Mouse (Mus musculus) midbrain, embryonic 14.5 days (tissue): ENCODE data around the gene Mcpt8. TPM values are rescaled to one million over a fixed set of nuclear protein-coding genes. Genes with fewer than 3 reads are reported as not detected.
"Not testable (repeated sequence)": the region's sequence is repeated elsewhere in the genome, so short reads cannot be mapped to it uniquely, and the experiment has no call there.

Experiments
- ATAC-seq: fragments of 200-750 bp; cut with Nextera tagmentation; 2 replicates; pipeline ENCODE4 v1.8.0; 2017; ENCODE audit warnings: moderate number of reproducible peaks, moderate library complexity; ENCODE audit not compliant: low FRiP score, low TSS enrichment
- DNase-seq: peaks from one replicate; pipeline ENCODE4 v3.0.0-alpha.2; 2015
- H3K27ac ChIP-seq: fragments of 300-500 bp; sonication (generic); replicated peaks from 2 replicates; pipeline ENCODE4 v1.5.1; 2014; ENCODE audit warnings: mild to moderate bottlenecking, low read depth, low read length, moderate library complexity
- H3K27me3 ChIP-seq: fragments of 300-500 bp; sonication (generic); 2 replicates; pipeline ENCODE4 v1.6.1; 2014; ENCODE audit warnings: low read length, control low read depth, mixed read lengths; ENCODE audit not compliant: control insufficient read depth, insufficient read depth
- H3K36me3 ChIP-seq: fragments of 300-500 bp; sonication (generic); 2 replicates; pipeline ENCODE4 v1.6.1; 2014; ENCODE audit warnings: low read length, control low read depth; ENCODE audit not compliant: control insufficient read depth, insufficient read depth
- H3K4me1 ChIP-seq: fragments of 300-500 bp; sonication (generic); 2 replicates; pipeline ENCODE4 v1.6.1; 2014; ENCODE audit warnings: mild to moderate bottlenecking, antibody characterized with exemption, low read length, control low read depth; ENCODE audit not compliant: control insufficient read depth, insufficient read depth
- H3K4me2 ChIP-seq: fragments of 300-500 bp; sonication (generic); 2 replicates; pipeline ENCODE4 v1.6.1; 2014; ENCODE audit warnings: mild to moderate bottlenecking, low read length, moderate library complexity
- H3K4me3 ChIP-seq: fragments of 300-500 bp; sonication (generic); replicated peaks from 2 replicates; pipeline ENCODE4 v1.5.1; 2014; ENCODE audit warnings: low read depth, low read length
- H3K9ac ChIP-seq: fragments of 300-500 bp; sonication (generic); replicated peaks from 2 replicates; pipeline ENCODE4 v1.6.1; 2014; ENCODE audit warnings: mild to moderate bottlenecking, low read length, moderate library complexity
- H3K9me3 ChIP-seq: fragments of 300-500 bp; sonication (generic); 2 replicates; pipeline ENCODE4 v1.6.1; 2016; ENCODE audit warnings: low read length, control low read depth, mixed read lengths; ENCODE audit not compliant: control insufficient read depth
- WGBS: fragments of 180-500 bp; shearing (Covaris S2); extraction: QIAGEN DNeasy Blood & Tissue Kit; methylation state at CpG from one replicate; pipeline ENCODE4 v1.1.7; 2014; 5-methylcytosine and 5-hydroxymethylcytosine counted together
- polyA plus RNA-seq: library from polyadenylated mRNA; unstranded; fragments of >200 nt; fragmentation: Nextera tagmentation; extraction: Ambion mirVana; gene quantifications from 2 replicates; pipeline ENCODE4 v1.2.1, GENCODE M21; 2014

The Mcpt8 gene
- polyA plus RNA-seq: not detected in 2 replicates

DNA sequence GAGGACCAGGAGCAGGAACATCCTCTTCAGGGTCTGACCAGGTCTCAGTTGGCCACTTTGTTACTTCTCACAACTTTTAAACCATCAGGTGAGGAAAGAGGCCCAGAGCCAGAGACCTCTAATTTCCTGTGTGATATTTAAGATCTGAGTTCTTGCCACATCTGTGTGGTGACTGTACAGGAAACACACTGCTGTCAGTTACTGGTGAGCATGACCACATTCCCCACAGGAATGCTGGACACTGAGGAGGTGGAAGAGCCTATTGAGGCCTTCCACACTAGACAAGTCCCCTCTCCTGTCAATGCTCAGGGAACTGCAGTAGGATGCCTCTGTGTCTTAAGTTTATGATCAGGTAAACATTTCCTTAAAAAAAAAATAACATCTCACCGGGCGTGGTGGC lies at the start of gene Mcpt8:
Mcpt8 (minus strand) TSS at position 107 of the 400 bp plus-strand sequence.
- DNase-seq: no peak
- no peak within 1 kb of the TSS for H3K9ac ChIP-seq
- WGBS: 95% methylated on average over 2 of the region's 2 CpGs

DNA sequence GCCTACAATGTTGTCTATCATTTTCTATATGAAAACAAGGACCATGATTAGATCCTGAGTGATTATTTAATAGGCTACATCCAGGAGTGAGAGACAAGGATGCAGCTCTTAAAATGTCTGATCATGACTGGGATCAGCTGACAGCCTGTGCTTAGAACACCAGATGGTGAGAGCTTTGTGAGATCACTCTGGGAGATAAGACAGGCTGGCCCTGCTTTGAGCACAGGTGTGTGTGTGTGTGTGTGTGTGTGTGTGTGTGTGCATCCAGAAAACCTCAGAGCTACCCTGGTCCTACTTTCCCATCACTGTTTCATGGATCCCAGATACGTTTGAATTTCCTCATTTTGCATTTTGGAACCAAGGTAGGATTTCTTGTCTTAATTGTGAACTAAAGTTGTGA lies 48.6 kb upstream of the Mcpt8 start:
- not testable (repeated sequence) for H3K27ac ChIP-seq, H3K4me1 ChIP-seq, H3K4me3 ChIP-seq, DNase-seq, H3K4me2 ChIP-seq, H3K36me3 ChIP-seq, H3K9me3 ChIP-seq, H3K9ac ChIP-seq, H3K27me3 ChIP-seq, ATAC-seq
- 87% methylated on average over 1 of the region's 1 CpGs for WGBS

More for the DNA sequence above, at the start of gene Mcpt8:
- H3K27me3 ChIP-seq: no peaks in the 10 kb centered on the region
- H3K27ac ChIP-seq: no peak within 1 kb of the TSS
- no peak for ATAC-seq
- H3K4me3 ChIP-seq: no peak within 1 kb of the TSS
- H3K4me1 ChIP-seq: no peaks in the 10 kb centered on the region
- no peaks in the 10 kb centered on the region for H3K36me3 ChIP-seq
- no peak within 1 kb of the TSS for H3K4me2 ChIP-seq
- no peaks in the 10 kb centered on the region for H3K9me3 ChIP-seq

DNA sequence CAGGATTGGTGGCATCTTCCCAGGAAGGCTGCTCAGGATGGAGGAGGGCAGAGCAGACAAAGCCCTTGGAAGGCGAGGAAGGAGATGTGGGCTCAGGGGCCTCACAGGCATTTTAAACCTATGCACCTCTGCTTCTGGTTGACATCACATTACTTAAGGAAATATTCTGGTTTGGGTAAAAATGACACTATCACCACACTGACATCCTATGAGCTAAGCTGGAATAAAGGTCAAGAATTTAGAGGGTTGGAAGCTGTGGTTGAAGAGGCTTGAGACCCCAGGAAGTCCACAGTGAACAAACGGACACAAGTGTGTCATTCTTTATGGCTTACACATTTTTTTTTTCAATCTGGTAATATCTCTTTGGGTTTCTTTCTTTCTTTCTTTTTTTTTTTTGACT lies 47.4 kb upstream of the Mcpt8 start, which contains the start of gene Gzmd:
Gzmd (minus strand) TSS at position 101 of the 400 bp plus-strand sequence.
- H3K9me3 ChIP-seq, H3K9ac ChIP-seq, H3K4me2 ChIP-seq, ATAC-seq, H3K36me3 ChIP-seq, DNase-seq, H3K27ac ChIP-seq, H3K4me1 ChIP-seq, H3K4me3 ChIP-seq, H3K27me3 ChIP-seq: not testable (repeated sequence)
- 84% methylated on average over 2 of the region's 2 CpGs for WGBS

DNA sequence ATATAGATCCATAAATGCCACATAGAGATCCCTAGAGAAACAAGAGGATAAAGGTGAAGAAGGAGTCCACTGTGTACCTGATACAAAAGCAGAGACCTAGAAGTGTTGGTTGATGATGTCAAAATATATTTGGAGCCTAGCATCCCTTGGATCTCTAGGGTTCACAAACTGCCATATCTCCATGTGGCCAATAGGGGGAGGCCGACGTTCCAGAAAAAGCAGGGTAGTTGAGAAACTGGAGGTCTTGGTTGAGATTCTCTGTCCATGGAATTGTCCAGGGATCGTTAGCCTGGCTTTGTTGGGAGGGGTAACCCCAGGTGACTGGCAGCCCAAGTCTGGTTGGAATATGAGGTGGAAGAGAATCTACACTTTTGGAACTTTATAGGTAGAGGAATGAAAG lies 43.3 kb upstream of the Mcpt8 start:
- H3K9me3 ChIP-seq: no peaks in the 10 kb centered on the region
- no peak overlapping the region for H3K4me3 ChIP-seq
- no peaks in the 10 kb centered on the region for H3K4me1 ChIP-seq
- WGBS: 49% methylated on average over 3 of the region's 3 CpGs
- ATAC-seq (no peak), DNase-seq (no peak)
- H3K27me3 ChIP-seq: no peaks in the 10 kb centered on the region
- no peak overlapping the region for H3K4me2 ChIP-seq
- H3K27ac ChIP-seq: no peak overlapping the region
- no peak overlapping the region for H3K9ac ChIP-seq
- no peaks in the 10 kb centered on the region for H3K36me3 ChIP-seq

DNA sequence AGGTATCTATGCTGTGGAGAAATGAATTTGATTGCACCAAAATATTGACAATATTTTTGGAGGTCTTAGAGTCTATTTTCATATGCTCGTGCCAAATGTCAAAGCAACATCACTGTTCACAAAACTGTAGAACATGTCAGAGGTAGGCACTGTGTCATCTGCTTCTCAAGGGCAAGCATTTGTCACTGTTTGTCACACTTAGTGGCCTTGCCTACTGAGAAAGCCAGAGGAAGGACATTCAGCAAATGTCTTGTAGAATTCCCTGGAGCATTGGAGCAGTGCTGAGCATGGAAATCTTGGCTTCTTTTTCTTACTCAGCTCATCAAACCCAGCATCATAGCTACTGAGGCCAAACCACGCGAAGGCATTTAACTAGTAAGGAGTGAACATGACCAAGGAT lies 38.4 kb upstream of the Mcpt8 start:
- ATAC-seq (no peak), DNase-seq (no peak)
- Histone ChIP-seq H3K27ac (no peak overlapping the region), H3K27me3 (no peaks in the 10 kb centered on the region), H3K9me3 (no peaks in the 10 kb centered on the region), H3K36me3 (no peaks in the 10 kb centered on the region), H3K4me2 (no peak overlapping the region), H3K4me1 (no peaks in the 10 kb centered on the region), H3K4me3 (no peak overlapping the region), H3K9ac (no peak overlapping the region)
- 87% methylated on average over 3 of the region's 3 CpGs for WGBS

DNA sequence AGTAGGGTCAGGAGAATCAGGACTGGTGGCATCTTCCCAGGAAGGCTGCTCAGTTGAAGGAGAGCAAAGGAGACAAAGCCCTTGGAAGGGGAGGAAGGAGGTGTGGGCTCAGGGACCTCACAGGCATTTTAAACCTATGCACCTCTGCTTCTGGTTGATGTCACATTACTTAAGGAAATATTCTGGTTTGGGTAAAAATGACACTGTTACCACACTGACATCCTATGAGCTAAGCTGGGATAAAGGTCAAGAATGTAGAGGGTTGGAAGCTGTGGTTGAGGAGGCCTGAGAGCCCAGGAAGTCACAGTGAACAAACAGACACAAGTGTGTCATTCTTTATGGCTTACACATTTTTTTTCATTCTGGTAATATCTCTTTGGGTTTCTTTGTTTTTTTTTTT lies 35.5 kb upstream of the Mcpt8 start, which contains the start of gene Gzme:
Gzme (minus strand) TSS at position 101 of the 400 bp plus-strand sequence.
- Histone ChIP-seq H3K9me3 (no peaks in the 10 kb centered on the region), H3K4me2 (no peak within 1 kb of the TSS), H3K27ac (no peak within 1 kb of the TSS), H3K27me3 (no peaks in the 10 kb centered on the region), H3K9ac (no peak within 1 kb of the TSS), H3K4me1 (no peaks in the 10 kb centered on the region), H3K4me3 (no peak within 1 kb of the TSS), H3K36me3 (no peaks in the 10 kb centered on the region)
- no peak for DNase-seq
- no peak for ATAC-seq

DNA sequence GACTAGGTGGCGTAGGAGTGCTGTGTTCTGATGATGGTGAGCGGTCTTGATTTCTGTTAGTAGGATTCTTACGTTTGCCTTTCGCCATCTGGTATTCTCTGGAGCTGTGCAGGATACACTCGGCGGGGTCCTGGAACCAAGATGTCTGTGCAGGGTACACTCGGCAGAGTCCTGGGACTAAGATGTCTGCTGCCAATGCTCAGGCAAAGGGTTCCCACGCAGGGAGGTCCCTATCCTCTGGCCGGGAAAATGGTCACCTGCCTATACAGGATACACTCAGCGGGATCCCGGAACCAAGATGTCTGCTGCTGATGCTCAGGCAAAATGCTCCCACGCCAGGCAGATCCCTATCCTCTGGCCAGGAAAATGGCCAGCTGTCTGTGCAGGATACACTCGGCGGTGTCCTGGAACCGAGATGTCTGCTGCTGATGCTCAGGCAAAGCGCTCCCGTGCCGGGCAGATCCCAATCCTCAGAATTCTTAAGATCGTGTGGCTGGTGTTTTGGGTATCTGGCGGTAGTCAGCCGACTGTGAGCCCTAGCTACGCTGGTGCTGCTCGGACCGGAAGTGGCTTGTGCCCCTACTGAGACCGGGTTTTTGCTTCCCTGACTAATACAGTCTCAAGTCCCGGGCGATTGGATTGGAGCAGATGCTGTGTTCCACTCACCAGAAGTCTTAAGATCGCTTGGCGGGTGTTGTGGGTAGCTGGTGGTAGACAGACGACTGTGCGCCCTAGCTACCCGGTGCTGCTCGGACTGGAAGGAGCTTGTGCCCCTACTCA lies 30.6 kb upstream of the Mcpt8 start:
- H3K4me1 ChIP-seq, H3K9ac ChIP-seq, H3K9me3 ChIP-seq, ATAC-seq, H3K4me2 ChIP-seq, H3K27me3 ChIP-seq, H3K36me3 ChIP-seq, H3K27ac ChIP-seq, DNase-seq, H3K4me3 ChIP-seq: not testable (repeated sequence)
- 92% methylated on average over 33 of the region's 33 CpGs for WGBS

DNA sequence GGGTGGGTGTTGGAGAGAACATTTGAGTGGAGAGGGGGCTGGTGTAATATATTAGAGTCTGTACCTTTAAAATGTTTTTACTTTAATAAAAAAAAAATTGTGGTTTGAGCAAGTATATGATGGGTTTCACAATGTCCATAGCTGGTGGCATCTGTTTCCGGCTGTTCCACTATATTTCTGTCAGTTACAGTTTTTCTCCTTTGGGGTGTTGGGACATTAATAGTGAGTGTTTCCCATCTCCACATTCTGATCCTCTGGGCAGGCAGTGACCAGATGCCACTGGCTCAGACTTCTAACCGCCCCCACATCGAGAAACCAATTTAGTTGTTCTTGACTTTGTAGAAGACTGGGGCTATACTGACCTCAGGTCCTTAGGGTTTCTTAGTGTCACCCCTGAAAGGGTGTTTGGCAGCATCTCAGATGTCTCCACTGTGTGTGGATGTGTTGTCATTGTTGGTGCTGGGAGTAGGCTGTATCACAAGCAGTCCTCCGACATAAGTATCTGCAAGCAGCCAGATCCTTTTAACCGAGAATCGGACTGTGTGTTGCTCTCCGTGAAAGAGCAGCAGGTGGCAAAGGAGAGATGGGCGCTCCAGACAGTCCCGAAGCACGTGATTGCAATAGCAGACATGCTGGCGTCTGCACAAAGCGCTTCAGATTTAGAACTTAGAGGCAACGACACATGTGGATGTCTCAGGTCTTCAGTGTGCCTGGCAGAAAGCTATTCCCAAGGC lies 20.5 kb upstream of the Mcpt8 start:
- 84% methylated on average over 13 of the region's 13 CpGs for WGBS
- no peaks in the 10 kb centered on the region for H3K9me3 ChIP-seq
- H3K4me2 ChIP-seq: no peak overlapping the region
- H3K36me3 ChIP-seq: no peaks in the 10 kb centered on the region
- no peak overlapping the region for H3K27ac ChIP-seq
- no peak overlapping the region for H3K4me3 ChIP-seq
- H3K27me3 ChIP-seq: no peaks in the 10 kb centered on the region
- no peak for DNase-seq
- ATAC-seq: no peak
- H3K9ac ChIP-seq: no peak overlapping the region
- H3K4me1 ChIP-seq: no peaks in the 10 kb centered on the region

DNA sequence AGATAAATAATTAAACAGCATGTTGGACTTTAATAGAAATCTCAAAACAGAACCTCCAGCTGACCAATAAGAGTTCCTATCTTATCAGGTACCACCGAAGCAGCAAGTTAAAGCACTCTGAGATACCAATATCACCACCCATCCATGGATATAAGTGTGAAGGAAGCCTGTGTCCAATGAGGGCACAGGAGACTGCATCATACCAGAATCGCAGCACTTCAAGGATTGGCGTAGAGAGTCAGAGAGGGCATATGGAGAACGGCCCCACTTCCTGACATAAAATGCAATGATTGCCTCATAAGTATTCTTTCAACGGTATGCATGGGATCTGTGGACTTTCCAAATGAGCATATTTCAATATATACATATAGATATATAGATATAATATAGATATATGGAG lies 19.9 kb upstream of the Mcpt8 start:
- no peaks in the 10 kb centered on the region for H3K9me3 ChIP-seq
- H3K27ac ChIP-seq: no peak overlapping the region
- no peak for ATAC-seq
- no peak for DNase-seq
- no peaks in the 10 kb centered on the region for H3K4me1 ChIP-seq
- no peaks in the 10 kb centered on the region for H3K27me3 ChIP-seq
- no peak overlapping the region for H3K9ac ChIP-seq
- H3K4me3 ChIP-seq: no peak overlapping the region
- H3K4me2 ChIP-seq: no peak overlapping the region
- no peaks in the 10 kb centered on the region for H3K36me3 ChIP-seq
- WGBS: 97% methylated on average over 5 of the region's 5 CpGs
